Mouse (Mus musculus) MEL (cell line): Measurements from ENCODE around the gene Tbk1. TPM values are rescaled to one million over a fixed set of nuclear protein-coding genes. Genes with fewer than 3 reads are reported as not detected.

Source experiments
- DNase-seq: peaks from one replicate; pipeline ENCODE4 v3.0.0; 2011; ENCODE audit warnings: low read depth, low spot score
- H3K27ac ChIP-seq: 2 replicates; pipeline ENCODE4 v1.5.1; 2012; ENCODE audit warnings: low read depth, mild to moderate bottlenecking, control low read depth, low read length, moderate library complexity; ENCODE audit not compliant: control insufficient read depth
- H3K27me3 ChIP-seq, 2 experiments: fragments of 150-350 bp in 1 of 2; sonication (generic) in 1 of 2; 2 replicates each; pipeline ENCODE4 v1.6.1; 2012; ENCODE audit warnings: low read length in 2 of 2, mild to moderate bottlenecking in 2 of 2, improper control_type of control experiment in 1 of 2, moderate library complexity in 1 of 2; ENCODE audit not compliant: insufficient read depth in 2 of 2, control insufficient read depth in 1 of 2
- H3K36me3 ChIP-seq, 2 experiments: 2 replicates each; pipeline ENCODE4 v1.6.1; 2012 to 2014; ENCODE audit warnings: low read length in 2 of 2, improper control_type of control experiment in 1 of 2, inconsistent platforms in 1 of 2, mild to moderate bottlenecking in 1 of 2; ENCODE audit not compliant: insufficient read depth in 2 of 2, control insufficient read depth in 1 of 2
- H3K4me1 ChIP-seq, 2 experiments: fragments of 150-350 bp in 1 of 2; sonication (generic) in 1 of 2; 2 replicates each; pipeline ENCODE4 v1.6.1; 2012; ENCODE audit warnings: low read length in 2 of 2, improper control_type of control experiment in 1 of 2, mild to moderate bottlenecking in 1 of 2; ENCODE audit not compliant: insufficient read depth in 2 of 2, control insufficient read depth in 1 of 2
- H3K4me3 ChIP-seq, 2 experiments: fragments of 150-350 bp in 1 of 2; sonication (generic) in 1 of 2; 2 replicates each; pipeline ENCODE4 v1.5.1; 2012; ENCODE audit warnings: low read depth in 2 of 2, low read length in 2 of 2, mild to moderate bottlenecking in 2 of 2, moderate library complexity in 2 of 2, control low read depth in 1 of 2, improper control_type of control experiment in 1 of 2; ENCODE audit not compliant: control insufficient read depth in 1 of 2, insufficient read depth in 1 of 2
- H3K79me2 ChIP-seq: 2 replicates; pipeline ENCODE4 v1.6.1; 2012; ENCODE audit warnings: mild to moderate bottlenecking, low read length, moderate library complexity; ENCODE audit not compliant: control insufficient read depth, poor library complexity, insufficient read depth
- H3K9ac ChIP-seq: 2 replicates; pipeline ENCODE4 v1.6.1; 2012; ENCODE audit warnings: low read depth, mild to moderate bottlenecking, control low read depth, low read length, moderate library complexity; ENCODE audit not compliant: control insufficient read depth, poor library complexity, severe bottlenecking
- H3K9me3 ChIP-seq: fragments of 150-350 bp; sonication (generic); replicated peaks from 2 replicates; pipeline ENCODE4 v1.6.1; 2012; ENCODE audit warnings: mild to moderate bottlenecking, low read length, improper control_type of control experiment, moderate library complexity; ENCODE audit not compliant: insufficient read depth
- BHLHE40 ChIP-seq: IDR thresholded peaks from 2 replicates; pipeline ENCODE4 v1.6.1; 2012; ENCODE audit warnings: low read depth, mild to moderate bottlenecking, inconsistent platforms, low read length, improper control_type of control experiment, borderline replicate concordance
- CHD1 ChIP-seq: IDR thresholded peaks from 2 replicates; pipeline ENCODE4 v1.6.1; 2012; ENCODE audit warnings: low read depth, mild to moderate bottlenecking, inconsistent platforms, low read length, improper control_type of control experiment
- CHD2 ChIP-seq: IDR thresholded peaks from 2 replicates; pipeline ENCODE4 v1.6.1; 2011; ENCODE audit warnings: low read length, improper control_type of control experiment
- CTCF ChIP-seq, 3 experiments: IDR thresholded peaks in 2 of 3; conservative IDR thresholded peaks in 1 of 3; 2 replicates each; pipeline ENCODE4 v1.5.1; 2011 to 2012; ENCODE audit warnings: low read length in 3 of 3, low read depth in 2 of 3, mild to moderate bottlenecking in 2 of 3, improper control_type of control experiment in 1 of 3, inconsistent platforms in 1 of 3, mixed read lengths in 1 of 3, moderate library complexity in 1 of 3; ENCODE audit not compliant: control insufficient read depth in 1 of 3, insufficient read depth in 1 of 3, poor library complexity in 1 of 3, severe bottlenecking in 1 of 3
- E2F4 ChIP-seq: IDR thresholded peaks from 2 replicates; pipeline ENCODE4 v1.6.1; 2011; ENCODE audit warnings: low read depth, low read length, improper control_type of control experiment, borderline replicate concordance
- ELF1 ChIP-seq: IDR thresholded peaks from 2 replicates; pipeline ENCODE4 v1.6.1; 2014; ENCODE audit warnings: low read depth, mild to moderate bottlenecking, inconsistent platforms, low read length, improper control_type of control experiment, moderate library complexity
- EP300 ChIP-seq, 2 experiments: IDR thresholded peaks; 2 replicates each; pipeline ENCODE4 v1.6.1; 2011; ENCODE audit warnings: improper control_type of control experiment in 2 of 2, low read length in 2 of 2, low read depth in 1 of 2, mild to moderate bottlenecking in 1 of 2
- ETS1 ChIP-seq: IDR thresholded peaks from 2 replicates; pipeline ENCODE4 v1.6.1; 2012; ENCODE audit warnings: low read depth, mild to moderate bottlenecking, inconsistent platforms, low read length, improper control_type of control experiment, moderate library complexity
- GABPA ChIP-seq: IDR thresholded peaks from 2 replicates; pipeline ENCODE4 v1.6.1; 2012; ENCODE audit warnings: low read depth, mild to moderate bottlenecking, inconsistent platforms, low read length, improper control_type of control experiment, moderate library complexity
- GATA1 ChIP-seq: IDR thresholded peaks from 2 replicates; pipeline ENCODE4 v1.6.1; 2011; ENCODE audit warnings: low read depth, low read length, improper control_type of control experiment
- HCFC1 ChIP-seq: IDR thresholded peaks from 2 replicates; pipeline ENCODE4 v1.6.1; 2012; ENCODE audit warnings: low read depth, mild to moderate bottlenecking, inconsistent platforms, low read length, improper control_type of control experiment, moderate library complexity
- JUND ChIP-seq: IDR thresholded peaks from 2 replicates; pipeline ENCODE4 v1.6.1; 2011; ENCODE audit warnings: low read depth, mild to moderate bottlenecking, improper control_type of control experiment, low read length
- KAT2A ChIP-seq: conservative IDR thresholded peaks from 2 replicates; pipeline ENCODE4 v1.6.1; 2012; ENCODE audit warnings: low read depth, low read length, improper control_type of control experiment, inconsistent platforms
- MAFK ChIP-seq: IDR thresholded peaks from 2 replicates; pipeline ENCODE4 v1.6.1; 2011; ENCODE audit warnings: low read depth, mild to moderate bottlenecking, low read length, improper control_type of control experiment, borderline replicate concordance
- MAX ChIP-seq: IDR thresholded peaks from 2 replicates; pipeline ENCODE4 v1.6.1; 2011; ENCODE audit warnings: low read length, improper control_type of control experiment
- MAZ ChIP-seq: IDR thresholded peaks from 2 replicates; pipeline ENCODE4 v1.6.1; 2012; ENCODE audit warnings: low read depth, mild to moderate bottlenecking, inconsistent platforms, low read length, improper control_type of control experiment
- MEF2A ChIP-seq: IDR thresholded peaks from 2 replicates; pipeline ENCODE4 v1.6.1; 2014; ENCODE audit warnings: low read depth, mild to moderate bottlenecking, inconsistent platforms, low read length, improper control_type of control experiment; ENCODE audit not compliant: poor library complexity, insufficient replicate concordance, severe bottlenecking; ENCODE audit errors: extremely low read depth
- MXI1 ChIP-seq: IDR thresholded peaks from 2 replicates; pipeline ENCODE4 v1.6.1; 2011; ENCODE audit warnings: mild to moderate bottlenecking, low read depth, low read length, improper control_type of control experiment
- MYC ChIP-seq: IDR thresholded peaks from 2 replicates; pipeline ENCODE4 v1.6.1; 2011; ENCODE audit warnings: low read depth, mild to moderate bottlenecking, low read length, improper control_type of control experiment, moderate library complexity
- NELFE ChIP-seq: IDR thresholded peaks from 2 replicates; pipeline ENCODE4 v1.6.1; 2011; ENCODE audit warnings: low read depth, low read length, improper control_type of control experiment
- NRF1 ChIP-seq: IDR thresholded peaks from 2 replicates; pipeline ENCODE4 v1.6.1; 2014; ENCODE audit warnings: low read depth, mild to moderate bottlenecking, inconsistent platforms, low read length, improper control_type of control experiment, moderate library complexity; ENCODE audit not compliant: poor library complexity, insufficient read depth, severe bottlenecking
- POLR2A ChIP-seq, 2 experiments: IDR thresholded peaks; 2 replicates each; pipeline ENCODE4 v1.6.1; 2011 to 2012; ENCODE audit warnings: low read length in 2 of 2, mild to moderate bottlenecking in 2 of 2, control low read depth in 1 of 2, improper control_type of control experiment in 1 of 2, low read depth in 1 of 2, moderate library complexity in 1 of 2; ENCODE audit not compliant: control insufficient read depth in 1 of 2, insufficient read depth in 1 of 2, poor library complexity in 1 of 2
- POLR2AphosphoS2 ChIP-seq: IDR thresholded peaks from 2 replicates; pipeline ENCODE4 v1.6.1; 2011; ENCODE audit warnings: low read length, improper control_type of control experiment
- POLR2AphosphoS5 ChIP-seq: IDR thresholded peaks from 2 replicates; pipeline ENCODE4 v1.6.1; 2012; ENCODE audit warnings: low read depth, borderline replicate concordance, mild to moderate bottlenecking, inconsistent platforms, low read length, moderate library complexity, mixed read lengths
- RAD21 ChIP-seq: IDR thresholded peaks from 2 replicates; pipeline ENCODE4 v1.6.1; 2011; ENCODE audit warnings: mild to moderate bottlenecking, low read depth, low read length, improper control_type of control experiment
- SIN3A ChIP-seq: IDR thresholded peaks from 2 replicates; pipeline ENCODE4 v1.6.1; 2012; ENCODE audit warnings: low read length, improper control_type of control experiment, inconsistent platforms
- SMC3 ChIP-seq: IDR thresholded peaks from 2 replicates; pipeline ENCODE4 v1.6.1; 2011; ENCODE audit warnings: low read depth, low read length, improper control_type of control experiment
- TAL1 ChIP-seq: IDR thresholded peaks from 2 replicates; pipeline ENCODE4 v1.6.1; 2012; ENCODE audit warnings: mild to moderate bottlenecking, inconsistent platforms, low read length, moderate library complexity, mixed read lengths
- TBP ChIP-seq: IDR thresholded peaks from 2 replicates; pipeline ENCODE4 v1.8.0; 2011; ENCODE audit warnings: low read depth, low read length, improper control_type of control experiment
- TCF12 ChIP-seq: IDR thresholded peaks from 2 replicates; pipeline ENCODE4 v1.6.1; 2014; ENCODE audit warnings: low read depth, mild to moderate bottlenecking, inconsistent platforms, low read length, improper control_type of control experiment, moderate library complexity
- USF1 ChIP-seq: IDR thresholded peaks from 2 replicates; pipeline ENCODE4 v1.6.1; 2014; ENCODE audit warnings: low read depth, mild to moderate bottlenecking, inconsistent platforms, low read length, improper control_type of control experiment, moderate library complexity
- USF2 ChIP-seq, 2 experiments: IDR thresholded peaks; 2 replicates each; pipeline ENCODE4 v1.6.1; 2011 to 2012; ENCODE audit warnings: improper control_type of control experiment in 2 of 2, low read length in 2 of 2, borderline replicate concordance in 1 of 2, inconsistent platforms in 1 of 2, low read depth in 1 of 2, mild to moderate bottlenecking in 1 of 2; ENCODE audit not compliant: insufficient read depth in 1 of 2
- ZKSCAN1 ChIP-seq: IDR thresholded peaks from 2 replicates; pipeline ENCODE4 v1.6.1; 2012; ENCODE audit warnings: low read depth, mild to moderate bottlenecking, inconsistent platforms, low read length, improper control_type of control experiment, moderate library complexity
- ZMIZ1 ChIP-seq: IDR thresholded peaks from 2 replicates; pipeline ENCODE4 v1.6.1; 2012; ENCODE audit warnings: low read depth, mild to moderate bottlenecking, inconsistent platforms, low read length, improper control_type of control experiment, moderate library complexity
- ZNF384 ChIP-seq: IDR thresholded peaks from 2 replicates; pipeline ENCODE4 v1.6.1; 2012; ENCODE audit warnings: low read depth, mild to moderate bottlenecking, inconsistent platforms, low read length, improper control_type of control experiment
- polyA plus RNA-seq, 2 experiments: library from polyadenylated mRNA; stranded (reverse) in 1 of 2; unstranded in 1 of 2; fragments of >175 nt in 1 of 2; fragments of >200 nt in 1 of 2; gene quantifications; 2 replicates each; pipeline versions ENCODE4 v1.2.1 to v1.2.4; 2012; ENCODE audit warnings: low replicate concordance in 2 of 2, low read depth in 1 of 2; ENCODE audit not compliant: insufficient read length in 2 of 2, insufficient read depth in 1 of 2, missing spikeins in 1 of 2
- total RNA-seq: library from RNA; depleted of rRNA; stranded (reverse); fragments of 300-350 nt; gene quantifications from 2 replicates; pipeline ENCODE4 v1.2.3, GENCODE M21; 2012

Gene Tbk1
- total and polyA plus RNA-seq, 3 experiments, result 18.0 to 31.1 TPM; not detected in 1

DNA sequence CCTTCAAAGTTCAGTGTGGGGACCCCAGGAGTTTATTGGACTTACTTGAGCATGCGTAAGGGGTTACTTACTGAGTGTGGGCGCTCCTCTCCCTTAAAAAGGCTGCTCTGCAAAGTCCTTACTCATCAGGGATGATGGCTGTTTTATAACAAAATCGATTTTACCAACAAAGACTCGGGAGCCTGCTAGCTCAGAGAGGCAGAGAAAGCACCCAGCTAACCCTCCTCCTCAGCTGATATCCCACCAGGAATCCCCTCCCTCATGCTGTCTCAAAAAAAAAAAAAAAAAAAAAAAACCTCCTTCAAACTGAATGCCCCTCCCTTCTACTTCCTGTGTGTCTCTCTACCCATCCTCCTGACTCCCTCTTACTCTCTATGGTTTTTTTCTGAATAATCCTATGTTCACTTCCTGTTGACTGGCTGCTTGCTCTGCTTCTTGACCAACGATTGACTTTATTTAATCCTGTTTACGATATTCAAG, 42.0 kb upstream of the Tbk1 start:
- peaks cover 0 to 17% of the 10 kb centered on the region in 2 experiments; a peak in 3 of 4 replicates for H3K4me1 ChIP-seq
- peak overlapping the region; percentile 65 to 79 for H3K4me3 ChIP-seq
- no peaks in the 10 kb centered on the region for H3K9me3 ChIP-seq
- peak overlapping the region; percentile 82 for H3K27ac ChIP-seq
- peak; percentile 87 for DNase-seq
- H3K79me2 ChIP-seq, result peaks cover 37% of the 10 kb centered on the region
- TF ChIP-seq MXI1 (peak; percentile 81), ZMIZ1 (peak; percentile 79; the same call in 1 of the 2 replicates), POLR2AphosphoS2 (peak; percentile 68; the same call in 1 of the 2 replicates), ETS1 (peak; percentile 59), GATA1 (0 out of 2 replicates have a peak, but pooled peaks have one; percentile 9), NELFE (peak; percentile 77; the same call in 1 of the 2 replicates), SIN3A (peak; percentile 95), MAZ (peak; percentile 87), BHLHE40 (peak; percentile 59), GABPA (no peak), MAFK (no peak), ELF1 (peak; percentile 81), SMC3 (no peak), JUND (no peak), E2F4 (peak; percentile 52; the same call in 1 of the 2 replicates), POLR2AphosphoS5 (no peak), POLR2A (IDR thresholded peaks at IDR 0.05; ENCODE audit: control insufficient read depth in 1 of 2, insufficient read depth in 1 of 2, low read depth in 1 of 2, low read length in 2 of 2, poor library complexity in 1 of 2) (peak; percentile 7 to 92; a peak in 2 of 4 replicates), CHD2 (no peak), MAX (peak; percentile 54), ZNF384 (peak; percentile 99), EP300 (IDR thresholded peaks at IDR 0.05; ENCODE audit: low read depth in 1 of 2, low read length in 2 of 2) (peak in 1 of 2 experiments; percentile 29; a peak in 2 of 4 replicates), NRF1 (peak; percentile 83), USF2 (IDR thresholded peaks at IDR 0.05; ENCODE audit: borderline replicate concordance in 1 of 2, insufficient read depth in 1 of 2, low read depth in 1 of 2, low read length in 2 of 2) (no peak), CTCF (IDR thresholded peaks at IDR 0.05 in 2 of 3, conservative IDR thresholded peaks at IDR 0.05 in 1 of 3; ENCODE audit: control insufficient read depth in 1 of 3, insufficient read depth in 1 of 3, low read depth in 2 of 3, low read length in 3 of 3, poor library complexity in 1 of 3, severe bottlenecking in 1 of 3) (no peak), TAL1 (no peak), TBP (peak; percentile 93), TCF12 (peak; percentile 85), ZKSCAN1 (peak; percentile 68; the same call in 1 of the 2 replicates), KAT2A (peak; percentile 54; the same call in 1 of the 2 replicates), HCFC1 (peak; percentile 90), USF1 (0 out of 2 replicates have a peak, but pooled peaks have one; percentile 33), MEF2A (no peak), CHD1 (0 out of 2 replicates have a peak, but pooled peaks have one; percentile 16), RAD21 (no peak), MYC (peak; percentile 97)
- peak overlapping the region; percentile 82 for H3K9ac ChIP-seq
- H3K27me3 ChIP-seq, result no peaks in the 10 kb centered on the region
- H3K36me3 ChIP-seq, result peaks cover 0 to 12% of the 10 kb centered on the region in 2 experiments; a peak in 2 of 4 replicates
